Mouse (Mus musculus) thymus, adult 2 months (tissue): ENCODE measurements at regions not wholly inside any gene's neighbourhood (a gene's known extent, or its start where the extent isn't known, plus 50 kb on each side); places are given as distances from the start of the nearest gene placed in this dataset.

ENCODE experiments used
- CTCF ChIP-seq: fragments of 200-500 bp; IDR thresholded peaks from 2 replicates; pipeline ENCODE4 v1.5.1; 2012; ENCODE audit warnings: mild to moderate bottlenecking, control low read depth, low read length, moderate library complexity, borderline replicate concordance; ENCODE audit not compliant: control insufficient read depth, poor library complexity, insufficient read depth; ENCODE audit errors: extremely low read depth
- POLR2A ChIP-seq: fragments of 200-500 bp; IDR thresholded peaks from 2 replicates; pipeline ENCODE4 v1.6.1; 2012; ENCODE audit warnings: mild to moderate bottlenecking, low read length, control low read depth, moderate library complexity; ENCODE audit not compliant: control insufficient read depth, poor library complexity, insufficient read depth; ENCODE audit errors: extremely low read depth

- TF ChIP-seq POLR2A = no peak
- no peak for TF ChIP-seq CTCF
These were observed 146.6 kb upstream of the Sel1l start for GRCm38 (mm10) chr12:91995545-91995944.
